Mouse (Mus musculus) lung, postnatal 0 days (tissue): ENCODE measurements at regions not wholly inside any gene's neighbourhood (a gene's known extent, or its start where the extent isn't known, plus 50 kb on each side); places are given as distances from the start of the nearest gene placed in this dataset.

Experiments
- CTCF ChIP-seq: IDR thresholded peaks from 2 replicates; pipeline ENCODE4 v1.5.1; 2016; ENCODE audit warnings: antibody characterized with exemption, mild to moderate bottlenecking
- EP300 ChIP-seq: IDR thresholded peaks from 2 replicates; pipeline ENCODE4 v1.6.1; 2016; ENCODE audit warnings: antibody characterized with exemption, mild to moderate bottlenecking, control low read depth

DNA sequence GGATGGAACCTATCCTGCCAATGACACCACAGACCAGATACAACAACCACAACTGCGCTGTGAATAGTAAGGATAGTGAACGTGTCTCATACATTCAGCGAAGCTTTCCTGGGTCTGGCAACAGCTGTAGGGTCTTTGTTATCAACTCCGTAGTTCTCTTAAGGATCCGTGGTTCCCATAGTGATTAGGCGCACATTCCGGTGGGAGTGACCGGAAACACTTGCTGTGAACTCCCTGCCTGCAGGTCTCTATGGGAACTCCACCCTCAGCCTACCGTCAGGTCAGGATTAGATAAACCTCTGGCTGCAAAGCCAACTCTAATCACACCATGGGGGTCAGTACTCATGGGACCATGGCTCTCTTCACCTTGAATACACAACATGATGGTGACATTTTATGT, 53.8 kb upstream of the Sh3gl3 start:
- TF ChIP-seq CTCF (no peak), EP300 (no peak)
